31 mouse cellular contexts compared by ENCODE assay signal in genomic region chr5:104036686-104037085, GRCm38 (mm10). TPM values are rescaled to one million over a fixed set of nuclear protein-coding genes. Genes with fewer than 3 reads are reported as not detected.
DNase-seq lines count a peak whose midpoint lies in the region; ATAC-seq and TF ChIP-seq lines count a peak whose summit lies in the region.
"Had no signal": no experiment of that assay in that cellular context is flagged by ENCODE, and none has a peak within 500 bp of the region (broad histone marks: within the 10 kb centered on the region; RNA-seq: fewer than 3 reads in every experiment).

No protein-coding gene starts in this region.

- no peak for TF ChIP-seq POLR2A in liver, adult 2 months (IDR thresholded peaks at IDR 0.05; ENCODE audit: extremely low read depth, insufficient read depth, low read length)

- no peaks in the 10 kb centered on the region for H3K36me3 ChIP-seq in intestine, postnatal 0 days (ENCODE audit: control insufficient read depth, insufficient read depth)
- no peaks in the 10 kb centered on the region for H3K36me3 ChIP-seq in intestine, embryonic 16.5 days (ENCODE audit: control insufficient read depth, insufficient read depth, low read length)
- H3K36me3 ChIP-seq in liver, adult 2 months (ENCODE audit: control insufficient read depth, insufficient read depth, low read length), result no peaks in the 10 kb centered on the region
- no peaks in the 10 kb centered on the region for H3K36me3 ChIP-seq in midbrain, embryonic 11.5 days (ENCODE audit: control insufficient read depth, insufficient read depth, low read length)
- no peaks in the 10 kb centered on the region for H3K36me3 ChIP-seq in midbrain, postnatal 0 days (ENCODE audit: insufficient read depth, low read length)
- no peaks in the 10 kb centered on the region for H3K36me3 ChIP-seq in liver, postnatal 0 days (replicated peaks; ENCODE audit: insufficient read depth, low read length)
- no peaks in the 10 kb centered on the region for H3K36me3 ChIP-seq in hindbrain, postnatal 0 days (ENCODE audit: insufficient read depth, low read length)
- H3K36me3 ChIP-seq: embryonic facial prominence, embryonic 13.5 days; embryonic facial prominence, embryonic 15.5 days; forebrain, embryonic 10.5 days; forebrain, embryonic 12.5 days had no signal

- no peak overlapping the region for H3K9ac ChIP-seq in intestine, postnatal 0 days (ENCODE audit: low read depth, low read length)
- H3K9ac ChIP-seq in intestine, embryonic 16.5 days (ENCODE audit: low read depth, low read length), result no peak overlapping the region
- no peak overlapping the region for H3K9ac ChIP-seq in liver, adult 2 months (ENCODE audit: low read depth, low read length)
- H3K9ac ChIP-seq in midbrain, embryonic 11.5 days (ENCODE audit: low read length), result no peak overlapping the region
- no peak overlapping the region for H3K9ac ChIP-seq in midbrain, postnatal 0 days (replicated peaks; ENCODE audit: low read length, poor library complexity, severe bottlenecking)
- H3K9ac ChIP-seq in liver, postnatal 0 days (replicated peaks), result no peak overlapping the region
- no peak overlapping the region for H3K9ac ChIP-seq in hindbrain, postnatal 0 days (replicated peaks; ENCODE audit: low read length)
- H3K9ac ChIP-seq: embryonic facial prominence, embryonic 13.5 days; embryonic facial prominence, embryonic 15.5 days; forebrain, embryonic 12.5 days had no signal

- ATAC-seq in intestine, postnatal 0 days, result no peak
- no peak for ATAC-seq in intestine, embryonic 16.5 days
- ATAC-seq in midbrain, embryonic 11.5 days (ENCODE audit: low FRiP score), result no peak
- no peak for ATAC-seq in midbrain, postnatal 0 days (ENCODE audit: low FRiP score)
- peak; percentile 63 for ATAC-seq in liver, postnatal 0 days
- no peak for ATAC-seq in hindbrain, postnatal 0 days
- ATAC-seq: forebrain, embryonic 14.5 days had no signal

- no peaks in the 10 kb centered on the region for H3K9me3 ChIP-seq in intestine, postnatal 0 days (ENCODE audit: control insufficient read depth)
- no peaks in the 10 kb centered on the region for H3K9me3 ChIP-seq in intestine, embryonic 16.5 days (ENCODE audit: control insufficient read depth, low read length)
- no peaks in the 10 kb centered on the region for H3K9me3 ChIP-seq in midbrain, embryonic 11.5 days (ENCODE audit: control insufficient read depth, low read length)
- H3K9me3 ChIP-seq in midbrain, postnatal 0 days (ENCODE audit: low read length), result no peaks in the 10 kb centered on the region
- no peaks in the 10 kb centered on the region for H3K9me3 ChIP-seq in liver, postnatal 0 days (ENCODE audit: low read length)
- no peaks in the 10 kb centered on the region for H3K9me3 ChIP-seq in hindbrain, postnatal 0 days (ENCODE audit: low read length)
- H3K9me3 ChIP-seq: embryonic facial prominence, embryonic 13.5 days; embryonic facial prominence, embryonic 15.5 days; forebrain, embryonic 10.5 days; forebrain, embryonic 12.5 days had no signal

- H3K4me1 ChIP-seq in intestine, postnatal 0 days (replicated peaks; ENCODE audit: control insufficient read depth, insufficient read depth, low read length), result peaks cover 3% of the 10 kb centered on the region
- H3K4me1 ChIP-seq in intestine, embryonic 16.5 days (ENCODE audit: control insufficient read depth, insufficient read depth, low read length), result 0 out of 2 replicates have a peak, but pooled peaks cover 2% of the 10 kb centered on the region
- peaks cover 26% of the 10 kb centered on the region for H3K4me1 ChIP-seq in liver, adult 2 months (ENCODE audit: control insufficient read depth, insufficient read depth, low read length)
- no peaks in the 10 kb centered on the region for H3K4me1 ChIP-seq in midbrain, embryonic 11.5 days (ENCODE audit: control insufficient read depth, insufficient read depth, low read length)
- H3K4me1 ChIP-seq in midbrain, postnatal 0 days (ENCODE audit: insufficient read depth, low read length), result no peaks in the 10 kb centered on the region
- peaks cover 21% of the 10 kb centered on the region for H3K4me1 ChIP-seq in liver, postnatal 0 days (ENCODE audit: insufficient read depth)
- no peaks in the 10 kb centered on the region for H3K4me1 ChIP-seq in hindbrain, postnatal 0 days (ENCODE audit: insufficient read depth, low read length)
- H3K4me1 ChIP-seq: embryonic facial prominence, embryonic 13.5 days; embryonic facial prominence, embryonic 15.5 days; forebrain, embryonic 10.5 days; forebrain, embryonic 12.5 days had no signal

- WGBS in intestine, postnatal 0 days, result 69% methylated on average over 1 of the region's 1 CpGs
- 65% methylated on average over 1 of the region's 1 CpGs for WGBS in intestine, embryonic 16.5 days
- WGBS in liver, adult 2 months, result 50% methylated on average over 1 of the region's 1 CpGs
- 96% methylated on average over 1 of the region's 1 CpGs for WGBS in midbrain, embryonic 11.5 days
- WGBS in midbrain, postnatal 0 days, result 92% methylated on average over 1 of the region's 1 CpGs
- 68% methylated on average over 1 of the region's 1 CpGs for WGBS in liver, postnatal 0 days (ENCODE audit: insufficient replicate concordance)
- 95% methylated on average over 1 of the region's 1 CpGs for WGBS in hindbrain, postnatal 0 days

- no peak overlapping the region for H3K4me2 ChIP-seq in intestine, postnatal 0 days (replicated peaks; ENCODE audit: low read depth)
- H3K4me2 ChIP-seq in intestine, embryonic 16.5 days (ENCODE audit: low read depth, low read length), result no peak overlapping the region
- no peak overlapping the region for H3K4me2 ChIP-seq in midbrain, embryonic 11.5 days
- H3K4me2 ChIP-seq in midbrain, postnatal 0 days (ENCODE audit: low read depth, low read length, poor library complexity, severe bottlenecking), result no peak overlapping the region
- H3K4me2 ChIP-seq in liver, postnatal 0 days (ENCODE audit: low read depth, low read length), result no peak overlapping the region
- H3K4me2 ChIP-seq in hindbrain, postnatal 0 days (ENCODE audit: low read depth, low read length), result no peak overlapping the region
- H3K4me2 ChIP-seq: embryonic facial prominence, embryonic 13.5 days; embryonic facial prominence, embryonic 15.5 days; forebrain, embryonic 12.5 days had no signal

- H3K79me2 ChIP-seq in liver, adult 2 months (ENCODE audit: control insufficient read depth, insufficient read depth, low read length), result no peaks in the 10 kb centered on the region

- peak overlapping the region; percentile 54; the same call in 1 of the 2 replicates for H3K27ac ChIP-seq in intestine, postnatal 0 days (ENCODE audit: low read depth, low read length)
- no peak overlapping the region for H3K27ac ChIP-seq in intestine, embryonic 16.5 days (ENCODE audit: low read length)
- peak overlapping the region; percentile 90 for H3K27ac ChIP-seq in liver, adult 2 months (replicated peaks; ENCODE audit: insufficient read depth, low read depth, low read length)
- H3K27ac ChIP-seq in midbrain, embryonic 11.5 days (ENCODE audit: low read depth, low read length), result no peak overlapping the region
- no peak overlapping the region for H3K27ac ChIP-seq in midbrain, postnatal 0 days (ENCODE audit: low read depth, low read length)
- peak overlapping the region; percentile 79 for H3K27ac ChIP-seq in liver, postnatal 0 days (ENCODE audit: low read depth)
- H3K27ac ChIP-seq in hindbrain, postnatal 0 days, result no peak overlapping the region
- H3K27ac ChIP-seq: embryonic facial prominence, embryonic 13.5 days; embryonic facial prominence, embryonic 15.5 days; forebrain, embryonic 10.5 days; forebrain, embryonic 12.5 days had no signal

- 0 out of 2 replicates have a peak, but pooled peaks have one; percentile 12 for TF ChIP-seq EP300 in liver, postnatal 0 days (IDR thresholded peaks at IDR 0.05; ENCODE audit: low read depth)

- peak; percentile 70 for DNase-seq in liver, adult 2 months (ENCODE audit: extremely low read depth, low read depth, low spot score)
- no peak for DNase-seq in liver
- DNase-seq in midbrain, embryonic 11.5 days (ENCODE audit: low spot score, missing footprints), result peak; percentile 35
- DNase-seq in midbrain, postnatal 0 days (ENCODE audit: low spot score), result no peak
- no peak for DNase-seq in liver, postnatal 0 days
- DNase-seq in hindbrain, postnatal 0 days (ENCODE audit: low spot score), result no peak
- DNase-seq: adrenal gland, adult 2 months; adrenal gland, postnatal 10 days; adrenal gland, postnatal 25 days; cerebellum, adult 11 months; cerebellum, adult 18-20 months; cerebellum, adult 8-10 months; cerebellum, adult 9-11 months; cerebellum, postnatal 14 days; cerebellum, postnatal 36 days; embryo, embryonic 11 days had no signal

- no peak overlapping the region for H3K4me3 ChIP-seq in intestine, postnatal 0 days (ENCODE audit: low read depth, low read length)
- H3K4me3 ChIP-seq in intestine, embryonic 16.5 days (ENCODE audit: low read length), result no peak overlapping the region
- H3K4me3 ChIP-seq in liver, adult 2 months (ENCODE audit: insufficient read depth, low read depth, low read length), result no peak overlapping the region
- no peak overlapping the region for H3K4me3 ChIP-seq in midbrain, embryonic 11.5 days (ENCODE audit: low read depth, low read length)
- H3K4me3 ChIP-seq in midbrain, postnatal 0 days (ENCODE audit: low read depth, low read length), result no peak overlapping the region
- H3K4me3 ChIP-seq in liver, postnatal 0 days (ENCODE audit: low read depth, low read length), result no peak overlapping the region
- H3K4me3 ChIP-seq in hindbrain, postnatal 0 days (ENCODE audit: low read length), result no peak overlapping the region
- H3K4me3 ChIP-seq: embryonic facial prominence, embryonic 13.5 days; embryonic facial prominence, embryonic 15.5 days; erythroblast, embryonic 14.5 days; forebrain, embryonic 10.5 days; forebrain, embryonic 12.5 days had no signal

- H3K27me3 ChIP-seq in intestine, postnatal 0 days (replicated peaks; ENCODE audit: control insufficient read depth, insufficient read depth, low read length), result no peaks in the 10 kb centered on the region
- no peaks in the 10 kb centered on the region for H3K27me3 ChIP-seq in intestine, embryonic 16.5 days (replicated peaks; ENCODE audit: control insufficient read depth, insufficient read depth, low read length)
- H3K27me3 ChIP-seq in liver, adult 2 months (ENCODE audit: control insufficient read depth, insufficient read depth, low read length), result no peaks in the 10 kb centered on the region
- H3K27me3 ChIP-seq in midbrain, embryonic 11.5 days (ENCODE audit: control insufficient read depth, insufficient read depth, low read length), result no peaks in the 10 kb centered on the region
- no peaks in the 10 kb centered on the region for H3K27me3 ChIP-seq in midbrain, postnatal 0 days (ENCODE audit: insufficient read depth, low read length)
- no peaks in the 10 kb centered on the region for H3K27me3 ChIP-seq in liver, postnatal 0 days (ENCODE audit: insufficient read depth, low read length)
- H3K27me3 ChIP-seq in hindbrain, postnatal 0 days (ENCODE audit: insufficient read depth, low read length), result no peaks in the 10 kb centered on the region
- H3K27me3 ChIP-seq: embryonic facial prominence, embryonic 13.5 days; embryonic facial prominence, embryonic 15.5 days; forebrain, embryonic 12.5 days had no signal

- TF ChIP-seq CTCF in intestine, postnatal 0 days (IDR thresholded peaks at IDR 0.05; ENCODE audit: low read depth), result no peak
- no peak for TF ChIP-seq CTCF in liver, adult 2 months (IDR thresholded peaks at IDR 0.05; ENCODE audit: low read depth, low read length)
- TF ChIP-seq CTCF in midbrain, postnatal 0 days (IDR thresholded peaks at IDR 0.05), result no peak
- no peak for TF ChIP-seq CTCF in liver, postnatal 0 days (IDR thresholded peaks at IDR 0.05; ENCODE audit: low read depth)
- TF ChIP-seq CTCF in hindbrain, postnatal 0 days (IDR thresholded peaks at IDR 0.05; ENCODE audit: low read depth), result no peak

RNA-seq across cellular contexts. Expression of gene Nudt9, which starts 9.4 kb away (rescaled TPM):
- polyA plus RNA-seq in intestine, postnatal 0 days (2015; fragmentation: Nextera tagmentation; extraction: Ambion mirVana), result 81.1 and 82.0 TPM in 2 replicates
- 61.0 and 61.8 TPM in 2 replicates for polyA plus RNA-seq in intestine, embryonic 16.5 days (2015; fragmentation: Nextera tagmentation; extraction: Ambion mirVana)
- 36.6 and 40.3 TPM in 2 replicates for total RNA-seq in liver, adult 2 months (2014; rRNA removed)
- 39.7 and 48.5 TPM in 2 replicates for polyA plus RNA-seq in liver, adult 2 months (2012; rRNA removed)
- polyA plus RNA-seq in midbrain, embryonic 11.5 days (2014; fragmentation: Nextera tagmentation; extraction: Ambion mirVana), result 61.8 and 64.7 TPM in 2 replicates
- total RNA-seq in midbrain, postnatal 0 days (2014; rRNA removed), result 48.8 and 48.9 TPM in 2 replicates
- polyA plus RNA-seq in midbrain, postnatal 0 days (2015; fragmentation: Nextera tagmentation; extraction: Ambion mirVana), result 70.4 and 72.5 TPM in 2 replicates
- 48.5 and 48.7 TPM in 2 replicates for polyA plus RNA-seq in liver, postnatal 0 days (2015; fragmentation: Nextera tagmentation; extraction: Ambion mirVana)
- total RNA-seq in hindbrain, postnatal 0 days (2014; rRNA removed), result 54.9 and 59.1 TPM in 2 replicates
- 72.6 and 80.2 TPM in 2 replicates for polyA plus RNA-seq in hindbrain, postnatal 0 days (2015; fragmentation: Nextera tagmentation; extraction: Ambion mirVana)

RNA-seq across cellular contexts. Expression of gene Hsd17b11, which starts 15.0 kb away (rescaled TPM):
- 48.7 and 55.3 TPM in 2 replicates for polyA plus RNA-seq in intestine, postnatal 0 days (2015; fragmentation: Nextera tagmentation; extraction: Ambion mirVana)
- 10.6 and 10.7 TPM in 2 replicates for polyA plus RNA-seq in intestine, embryonic 16.5 days (2015; fragmentation: Nextera tagmentation; extraction: Ambion mirVana)
- total RNA-seq in liver, adult 2 months (2014; rRNA removed), result 119 and 154 TPM in 2 replicates
- 72.7 and 78.8 TPM in 2 replicates for polyA plus RNA-seq in liver, adult 2 months (2012; rRNA removed)
- 1.1 TPM in 2 replicates for polyA plus RNA-seq in midbrain, embryonic 11.5 days (2014; fragmentation: Nextera tagmentation; extraction: Ambion mirVana)
- total RNA-seq in midbrain, postnatal 0 days (2014; rRNA removed), result 16.3 and 16.4 TPM in 2 replicates
- polyA plus RNA-seq in midbrain, postnatal 0 days (2015; fragmentation: Nextera tagmentation; extraction: Ambion mirVana), result 3.6 and 4.7 TPM in 2 replicates
- polyA plus RNA-seq in liver, postnatal 0 days (2015; fragmentation: Nextera tagmentation; extraction: Ambion mirVana), result 26.7 and 27.1 TPM in 2 replicates
- 15.2 and 20.5 TPM in 2 replicates for total RNA-seq in hindbrain, postnatal 0 days (2014; rRNA removed)
- polyA plus RNA-seq in hindbrain, postnatal 0 days (2015; fragmentation: Nextera tagmentation; extraction: Ambion mirVana), result 4.5 and 5.4 TPM in 2 replicates

RNA-seq across cellular contexts. Expression of gene Gm17660, which starts 40.7 kb away (rescaled TPM):
- polyA plus RNA-seq in intestine, postnatal 0 days (2015; fragmentation: Nextera tagmentation; extraction: Ambion mirVana), result 1.1 and 1.5 TPM in 2 replicates
- not detected in 2 replicates for polyA plus RNA-seq in intestine, embryonic 16.5 days (2015; fragmentation: Nextera tagmentation; extraction: Ambion mirVana)
- total RNA-seq in liver, adult 2 months (2014; rRNA removed), result not detected in 2 replicates
- not detected in 2 replicates for polyA plus RNA-seq in liver, adult 2 months (2012; rRNA removed)
- 0.29 TPM in 1 of 2 replicates, not detected in the other for polyA plus RNA-seq in midbrain, embryonic 11.5 days (2014; fragmentation: Nextera tagmentation; extraction: Ambion mirVana)
- total RNA-seq in midbrain, postnatal 0 days (2014; rRNA removed), result not detected in 2 replicates
- 0.83 and 1.1 TPM in 2 replicates for polyA plus RNA-seq in midbrain, postnatal 0 days (2015; fragmentation: Nextera tagmentation; extraction: Ambion mirVana)
- polyA plus RNA-seq in liver, postnatal 0 days (2015; fragmentation: Nextera tagmentation; extraction: Ambion mirVana), result not detected in 2 replicates
- 0.58 TPM in 1 of 2 replicates, not detected in the other for total RNA-seq in hindbrain, postnatal 0 days (2014; rRNA removed)
- 0.61 TPM in 1 of 2 replicates, not detected in the other for polyA plus RNA-seq in hindbrain, postnatal 0 days (2015; fragmentation: Nextera tagmentation; extraction: Ambion mirVana)
- total RNA-seq: adrenal gland, adult 2 months; adrenal gland, postnatal 10 days; adrenal gland, postnatal 25 days; adrenal gland, postnatal 4 days; common myeloid progenitor, adult 5-6 weeks; ES-E14; MEL had no signal
- polyA plus RNA-seq: adrenal gland, adult 2 months; brain, embryonic 14.5 days; C2C12; embryonic facial prominence, embryonic 11.5 days; embryonic facial prominence, embryonic 13.5 days; erythroblast, embryonic 14.5 days; forebrain, embryonic 12.5 days had no signal

RNA-seq across cellular contexts. Expression of gene Hsd17b13, which starts 59.5 kb away (rescaled TPM):
- 76.5 and 78.0 TPM in 2 replicates for polyA plus RNA-seq in intestine, postnatal 0 days (2015; fragmentation: Nextera tagmentation; extraction: Ambion mirVana)
- polyA plus RNA-seq in intestine, embryonic 16.5 days (2015; fragmentation: Nextera tagmentation; extraction: Ambion mirVana), result 36.9 and 49.5 TPM in 2 replicates
- 252 and 339 TPM in 2 replicates for total RNA-seq in liver, adult 2 months (2014; rRNA removed)
- 179 and 226 TPM in 2 replicates for polyA plus RNA-seq in liver, adult 2 months (2012; rRNA removed)
- not detected in 2 replicates for polyA plus RNA-seq in midbrain, embryonic 11.5 days (2014; fragmentation: Nextera tagmentation; extraction: Ambion mirVana)
- not detected in 2 replicates for total RNA-seq in midbrain, postnatal 0 days (2014; rRNA removed)
- 0.15 and 0.27 TPM in 2 replicates for polyA plus RNA-seq in midbrain, postnatal 0 days (2015; fragmentation: Nextera tagmentation; extraction: Ambion mirVana)
- 459 and 502 TPM in 2 replicates for polyA plus RNA-seq in liver, postnatal 0 days (2015; fragmentation: Nextera tagmentation; extraction: Ambion mirVana)
- total RNA-seq in hindbrain, postnatal 0 days (2014; rRNA removed), result not detected in 2 replicates
- polyA plus RNA-seq in hindbrain, postnatal 0 days (2015; fragmentation: Nextera tagmentation; extraction: Ambion mirVana), result not detected in 2 replicates
- total RNA-seq: adrenal gland, postnatal 25 days; common myeloid progenitor, adult 5-6 weeks; ES-E14; MEL had no signal
- polyA plus RNA-seq: adrenal gland, adult 2 months; brain, embryonic 14.5 days; C2C12; embryonic facial prominence, embryonic 11.5 days; embryonic facial prominence, embryonic 13.5 days; erythroblast, embryonic 14.5 days; forebrain, embryonic 10.5 days; forebrain, embryonic 12.5 days; forebrain, embryonic 14.5 days had no signal

Comparison
In these comparisons a context has a peak if more than half of its experiments do, and no peak if none do; other contexts are left out.
1. H3K27ac ChIP-seq: peak in intestine, postnatal 0 days (single experiment), liver, adult 2 months (single experiment) and liver, postnatal 0 days (single experiment); none in intestine, embryonic 16.5 days (single experiment), midbrain, embryonic 11.5 days (single experiment), midbrain, postnatal 0 days (single experiment) and hindbrain, postnatal 0 days (single experiment).
2. DNase-seq: peak in liver, adult 2 months (single experiment) and midbrain, embryonic 11.5 days (single experiment); none in liver (single experiment), midbrain, postnatal 0 days (single experiment), liver, postnatal 0 days (single experiment) and hindbrain, postnatal 0 days (single experiment).